Mouse (Mus musculus): ENCODE data around the gene Il1r1. TPM values are rescaled to one million over a fixed set of nuclear protein-coding genes. Genes with fewer than 3 reads are reported as not detected.

The Il1r1 gene
- polyA plus RNA-seq, 1 experiment from 2014 or later, result 7.5 TPM

- H3K4me3 ChIP-seq (replicated peaks), result no peak overlapping the region
- H3K27ac ChIP-seq, result no peak overlapping the region
- 91% methylated on average over 3 of the region's 3 CpGs for WGBS
- H3K9me3 ChIP-seq, result no peaks in the 10 kb centered on the region
- no peak overlapping the region for H3K4me2 ChIP-seq (replicated peaks)
- 0 out of 2 replicates have a peak, but pooled peaks cover 6% of the 10 kb centered on the region for H3K27me3 ChIP-seq (replicated peaks)
- H3K4me1 ChIP-seq (replicated peaks), result peaks cover 7% of the 10 kb centered on the region; the same call in 1 of the 2 replicates
- H3K36me3 ChIP-seq, result no peaks in the 10 kb centered on the region
- no peak overlapping the region for H3K9ac ChIP-seq
- no peak for ATAC-seq
Measured at GRCm38 (mm10) chr1:40327604-40328003, 102.7 kb downstream of the Il1r1 start.

- 0 out of 2 replicates have a peak, but pooled peaks cover 6% of the 10 kb centered on the region for H3K27me3 ChIP-seq (replicated peaks)
Measured at GRCm38 (mm10) chr1:40329526-40329925, 104.6 kb downstream of the Il1r1 start.

GRCm38 (mm10) chr1:40330181-40330580 lies 105.3 kb downstream of the Il1r1 start:
- Histone ChIP-seq H3K4me2 (replicated peaks) (no peak overlapping the region), H3K27me3 (replicated peaks) (0 out of 2 replicates have a peak, but pooled peaks cover 6% of the 10 kb centered on the region), H3K36me3 (no peaks in the 10 kb centered on the region), H3K27ac (no peak overlapping the region), H3K4me3 (replicated peaks) (no peak overlapping the region), H3K4me1 (replicated peaks) (peaks cover 5% of the 10 kb centered on the region; the same call in 1 of the 2 replicates), H3K9me3 (no peaks in the 10 kb centered on the region), H3K9ac (no peak overlapping the region)
- WGBS, result 87% methylated on average over 8 of the region's 8 CpGs
- no peak for ATAC-seq

More at GRCm38 (mm10) chr1:40329526-40329925, 104.6 kb downstream of the Il1r1 start:
- peaks cover 7% of the 10 kb centered on the region; the same call in 1 of the 2 replicates for H3K4me1 ChIP-seq (replicated peaks)
- no peaks in the 10 kb centered on the region for H3K9me3 ChIP-seq
- no peak overlapping the region for H3K4me2 ChIP-seq (replicated peaks)
- 88% methylated on average over 1 of the region's 1 CpGs for WGBS
- H3K27ac ChIP-seq, result no peak overlapping the region
- no peaks in the 10 kb centered on the region for H3K36me3 ChIP-seq
- H3K9ac ChIP-seq, result no peak overlapping the region
- no peak overlapping the region for H3K4me3 ChIP-seq (replicated peaks)
- ATAC-seq, result no peak

DNA sequence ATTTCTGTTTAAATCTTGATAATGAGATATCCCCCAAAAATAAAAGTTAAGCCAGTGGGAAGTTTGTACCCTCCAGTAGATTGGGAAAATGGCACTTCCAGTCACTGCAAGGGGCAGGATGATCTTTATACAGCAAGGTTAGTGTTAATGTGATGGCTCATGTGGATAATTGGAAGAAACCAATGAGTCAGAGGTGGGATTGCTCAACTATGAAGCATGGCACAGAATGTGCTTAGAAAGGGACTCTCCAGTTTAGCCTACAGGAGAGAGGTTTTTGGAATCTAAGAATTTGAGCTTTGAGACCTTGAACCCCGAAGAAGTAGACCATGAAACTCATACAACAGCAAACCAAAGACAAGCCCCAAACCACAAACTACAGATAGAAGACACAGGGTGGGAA lies 114.5 kb downstream of the Il1r1 start:
- Histone ChIP-seq H3K27me3 (replicated peaks) (no peaks in the 10 kb centered on the region), H3K27ac (no peak overlapping the region), H3K4me3 (replicated peaks) (no peak overlapping the region), H3K4me1 (replicated peaks) (no peaks in the 10 kb centered on the region), H3K36me3 (no peaks in the 10 kb centered on the region), H3K9me3 (no peaks in the 10 kb centered on the region), H3K9ac (no peak overlapping the region), H3K4me2 (replicated peaks) (no peak overlapping the region)
- 77% methylated on average over 1 of the region's 1 CpGs for WGBS
- no peak for ATAC-seq

GRCm38 (mm10) chr1:40340102-40340501 lies 115.2 kb downstream of the Il1r1 start:
- Histone ChIP-seq H3K27me3 (replicated peaks) (no peaks in the 10 kb centered on the region), H3K4me2 (replicated peaks) (no peak overlapping the region), H3K4me1 (replicated peaks) (no peaks in the 10 kb centered on the region), H3K27ac (no peak overlapping the region), H3K9ac (no peak overlapping the region), H3K36me3 (no peaks in the 10 kb centered on the region), H3K9me3 (no peaks in the 10 kb centered on the region), H3K4me3 (replicated peaks) (no peak overlapping the region)
- ATAC-seq, result no peak
- WGBS, result 85% methylated on average over 4 of the region's 4 CpGs

DNA sequence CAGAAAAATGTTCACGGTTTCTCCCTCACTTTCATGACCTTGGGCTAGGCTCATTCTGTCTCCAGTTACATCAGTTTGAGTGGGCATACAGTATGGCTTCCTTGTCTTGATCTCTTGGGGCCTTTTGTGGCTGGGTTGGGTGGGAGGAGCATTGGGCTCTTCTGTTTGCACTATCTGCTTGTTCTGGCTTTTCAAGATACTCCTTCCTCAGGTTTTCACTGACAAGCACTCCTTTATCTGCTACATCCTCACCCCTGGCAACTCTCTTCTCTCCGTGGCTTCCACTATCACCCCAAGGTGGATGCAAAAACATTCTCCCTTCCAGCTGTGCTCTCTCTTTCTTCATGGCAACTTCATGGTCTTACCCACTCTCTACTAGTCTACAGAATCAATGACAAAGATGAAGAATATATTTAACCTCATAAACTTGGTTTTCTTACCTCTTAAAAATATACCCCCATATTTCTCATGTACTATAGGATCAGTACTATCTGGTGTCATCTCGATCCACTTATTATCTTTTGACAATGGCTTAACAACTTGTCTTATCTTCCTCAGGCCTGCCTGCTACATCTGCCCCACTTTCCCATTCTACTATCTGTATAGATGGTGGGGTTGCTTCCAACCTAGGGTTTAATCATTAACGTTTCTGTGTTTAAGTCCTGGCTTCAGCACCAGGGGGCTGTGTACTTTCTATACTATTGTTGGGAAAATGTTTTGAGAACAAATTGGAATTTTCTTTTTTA lies 127.5 kb downstream of the Il1r1 start:
- no peak for ATAC-seq

DNA sequence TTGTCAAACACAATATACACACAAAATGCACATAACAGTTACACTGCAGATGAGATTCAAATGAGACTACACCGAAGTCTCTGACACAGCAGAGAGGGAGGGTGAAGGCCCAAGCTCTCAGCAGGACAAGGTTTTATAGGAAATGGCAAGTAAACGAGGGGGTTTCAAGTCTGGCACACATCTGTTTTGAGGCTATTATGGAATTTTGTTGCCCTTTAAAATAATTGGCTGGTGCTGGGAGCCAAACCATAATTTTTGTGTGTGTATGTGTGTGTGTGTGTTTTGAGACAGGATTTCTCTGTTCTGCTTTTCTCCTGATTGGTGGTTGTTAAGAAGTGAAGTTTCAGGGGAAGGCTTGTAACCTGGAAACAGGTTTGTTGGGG lies 128.0 kb downstream of the Il1r1 start:
- Histone ChIP-seq H3K4me2 (replicated peaks) (no peak overlapping the region), H3K27ac (no peak overlapping the region), H3K4me1 (replicated peaks) (no peaks in the 10 kb centered on the region; the same call in 1 of the 2 replicates), H3K9me3 (no peaks in the 10 kb centered on the region), H3K36me3 (no peaks in the 10 kb centered on the region), H3K4me3 (replicated peaks) (no peak overlapping the region), H3K27me3 (replicated peaks) (no peaks in the 10 kb centered on the region), H3K9ac (no peak overlapping the region)
- ATAC-seq, result no peak
- 62% methylated on average over 2 of the region's 2 CpGs for WGBS

More for the DNA sequence above, 127.5 kb downstream of the Il1r1 start:
- Histone ChIP-seq H3K27me3 (replicated peaks) (no peaks in the 10 kb centered on the region), H3K36me3 (no peaks in the 10 kb centered on the region), H3K9me3 (no peaks in the 10 kb centered on the region), H3K4me1 (replicated peaks) (no peaks in the 10 kb centered on the region; the same call in 1 of the 2 replicates), H3K9ac (no peak overlapping the region), H3K4me3 (replicated peaks) (no peak overlapping the region), H3K4me2 (replicated peaks) (no peak overlapping the region), H3K27ac (no peak overlapping the region)
- 62% methylated on average over 4 of the region's 4 CpGs for WGBS

DNA sequence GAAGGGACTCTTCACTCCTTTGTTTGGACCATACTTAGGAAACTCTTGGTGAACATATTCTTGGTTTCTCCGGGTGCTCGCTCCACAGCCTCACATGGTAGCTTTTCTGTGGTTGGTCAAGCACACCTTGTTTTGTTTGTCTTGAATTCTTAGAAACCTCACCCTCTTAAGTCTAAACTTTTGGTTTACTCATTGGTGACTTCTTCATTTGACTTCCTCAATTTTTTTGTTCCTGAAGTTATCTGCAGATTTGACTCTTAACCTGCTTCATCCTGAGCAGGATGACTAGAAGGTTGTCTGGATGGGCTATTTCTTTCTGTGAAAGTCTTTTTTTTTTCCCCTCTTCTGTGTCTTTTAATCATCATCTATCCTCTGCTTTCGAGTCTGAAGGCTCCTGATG lies 129.8 kb downstream of the Il1r1 start:
- no peaks in the 10 kb centered on the region for H3K27me3 ChIP-seq (replicated peaks)
- ATAC-seq, result no peak
- H3K4me3 ChIP-seq (replicated peaks), result no peak overlapping the region
- no peak overlapping the region for H3K27ac ChIP-seq
- no peak overlapping the region for H3K9ac ChIP-seq
- H3K9me3 ChIP-seq, result no peaks in the 10 kb centered on the region
- 86% methylated on average over 3 of the region's 3 CpGs for WGBS
- no peak overlapping the region for H3K4me2 ChIP-seq (replicated peaks)
- no peaks in the 10 kb centered on the region for H3K36me3 ChIP-seq
- H3K4me1 ChIP-seq (replicated peaks), result peaks cover 2% of the 10 kb centered on the region; the same call in 1 of the 2 replicates

DNA sequence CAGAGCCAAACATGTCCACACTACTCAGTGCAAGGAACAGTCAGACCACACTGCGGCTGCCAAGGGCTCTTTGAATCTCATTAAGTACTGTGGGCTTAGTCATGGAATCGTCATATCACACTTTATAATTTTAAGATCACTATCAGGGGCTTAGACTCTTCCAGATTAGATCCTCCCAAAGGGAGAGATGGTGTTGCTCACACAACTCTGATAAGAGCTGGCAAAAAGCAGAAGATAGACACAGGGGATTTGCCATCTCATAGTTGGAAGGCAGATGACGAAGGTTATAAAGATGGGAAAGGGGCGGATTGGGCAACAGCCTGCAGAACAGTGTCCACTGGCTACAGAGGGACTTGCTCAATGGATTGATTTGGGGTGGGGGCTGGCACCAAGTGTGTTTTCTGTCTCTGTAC lies 130.6 kb downstream of the Il1r1 start:
- ATAC-seq, result no peak
- H3K27ac ChIP-seq, result no peak overlapping the region
- no peaks in the 10 kb centered on the region for H3K9me3 ChIP-seq
- H3K4me2 ChIP-seq (replicated peaks), result no peak overlapping the region
- 85% methylated on average over 4 of the region's 4 CpGs for WGBS
- no peaks in the 10 kb centered on the region for H3K36me3 ChIP-seq
- H3K4me1 ChIP-seq (replicated peaks), result peaks cover 2% of the 10 kb centered on the region; the same call in 1 of the 2 replicates
- H3K9ac ChIP-seq, result no peak overlapping the region
- no peak overlapping the region for H3K4me3 ChIP-seq (replicated peaks)
- no peaks in the 10 kb centered on the region for H3K27me3 ChIP-seq (replicated peaks)

- H3K27ac ChIP-seq, result no peak overlapping the region
- H3K4me3 ChIP-seq (replicated peaks), result no peak overlapping the region
- no peak overlapping the region for H3K9ac ChIP-seq
- ATAC-seq, result no peak
- H3K27me3 ChIP-seq (replicated peaks), result no peaks in the 10 kb centered on the region
- 61% methylated on average over 10 of the region's 10 CpGs for WGBS
- no peak overlapping the region for H3K4me2 ChIP-seq (replicated peaks)
- H3K9me3 ChIP-seq, result no peaks in the 10 kb centered on the region
- H3K4me1 ChIP-seq (replicated peaks), result peaks cover 2% of the 10 kb centered on the region; the same call in 1 of the 2 replicates
- no peaks in the 10 kb centered on the region for H3K36me3 ChIP-seq
Measured at GRCm38 (mm10) chr1:40355904-40356521, 131.1 kb downstream of the Il1r1 start.

- no peak overlapping the region for H3K9ac ChIP-seq
- H3K9me3 ChIP-seq, result no peaks in the 10 kb centered on the region
- H3K4me3 ChIP-seq (replicated peaks), result no peak overlapping the region
- no peaks in the 10 kb centered on the region for H3K36me3 ChIP-seq
- H3K27ac ChIP-seq, result no peak overlapping the region
- H3K27me3 ChIP-seq (replicated peaks), result no peaks in the 10 kb centered on the region
- no peak overlapping the region for H3K4me2 ChIP-seq (replicated peaks)
- H3K4me1 ChIP-seq (replicated peaks), result peaks cover 2% of the 10 kb centered on the region; the same call in 1 of the 2 replicates
- WGBS, result 53% methylated on average over 2 of the region's 2 CpGs
- no peak for ATAC-seq
Measured at GRCm38 (mm10) chr1:40357921-40358320, 133.0 kb downstream of the Il1r1 start.

DNA sequence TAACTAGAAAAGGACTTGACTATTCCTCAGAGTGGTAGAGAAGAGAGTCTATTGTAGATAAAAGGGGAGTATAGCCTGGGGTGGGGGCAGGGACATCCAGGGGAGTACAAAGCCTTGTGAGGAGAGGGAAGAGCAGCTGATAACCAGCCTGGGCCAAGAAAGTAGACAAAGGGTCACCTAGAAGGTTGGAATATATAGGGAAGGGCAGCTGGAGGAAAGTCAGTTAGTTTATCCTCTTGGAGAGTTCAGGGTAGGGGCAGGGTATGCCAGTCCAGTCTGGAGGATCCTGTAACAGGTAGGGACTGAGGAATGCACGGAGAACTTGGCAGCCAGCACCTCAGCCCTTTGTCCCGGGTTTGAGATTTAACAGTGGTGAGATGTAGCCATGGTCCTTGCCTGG lies 133.5 kb downstream of the Il1r1 start:
- ATAC-seq, result no peak
- no peak overlapping the region for H3K4me2 ChIP-seq (replicated peaks)
- peaks cover 2% of the 10 kb centered on the region; the same call in 1 of the 2 replicates for H3K4me1 ChIP-seq (replicated peaks)
- H3K27me3 ChIP-seq (replicated peaks), result no peaks in the 10 kb centered on the region
- H3K9ac ChIP-seq, result no peak overlapping the region
- 64% methylated on average over 2 of the region's 2 CpGs for WGBS
- H3K36me3 ChIP-seq, result no peaks in the 10 kb centered on the region
- H3K9me3 ChIP-seq, result no peaks in the 10 kb centered on the region
- H3K27ac ChIP-seq, result no peak overlapping the region
- no peak overlapping the region for H3K4me3 ChIP-seq (replicated peaks)
